Mouse (Mus musculus) G1E (cell line): ENCODE measurements at regions not wholly inside any gene's neighbourhood (a gene's known extent, or its start where the extent isn't known, plus 50 kb on each side); places are given as distances from the start of the nearest gene placed in this dataset.

ENCODE experiments used
- CTCF ChIP-seq: IDR thresholded peaks from 2 replicates; pipeline ENCODE4 v1.5.1; 2012; ENCODE audit warnings: low read depth, low read length, inconsistent platforms, mixed read lengths
- GATA1 ChIP-seq: IDR thresholded peaks from 2 replicates; pipeline ENCODE4 v1.6.1; 2012; ENCODE audit warnings: borderline replicate concordance, low read length, inconsistent platforms, mixed read lengths
- GATA2 ChIP-seq: IDR thresholded peaks from 2 replicates; pipeline ENCODE4 v1.6.1; 2012; ENCODE audit warnings: low read depth, low read length, inconsistent platforms, borderline replicate concordance
- POLR2AphosphoS5 ChIP-seq: IDR thresholded peaks from 2 replicates; pipeline ENCODE4 v1.6.1; 2012; ENCODE audit warnings: low read depth, low read length, inconsistent platforms; ENCODE audit not compliant: insufficient replicate concordance
- TAL1 ChIP-seq: conservative IDR thresholded peaks from 2 replicates; pipeline ENCODE4 v1.6.1; 2012; ENCODE audit warnings: low read depth, low read length, inconsistent platforms, mixed read lengths

GRCm38 (mm10) chr3:83553858-83554257 lies 212.3 kb upstream of the Sfrp2 start:
- no peak for TF ChIP-seq CTCF
- no peak for TF ChIP-seq TAL1
- TF ChIP-seq GATA1: no peak
- no peak for TF ChIP-seq POLR2AphosphoS5
- TF ChIP-seq GATA2: no peak
